In genomic region chr19:4075531-4075930, GRCm38 (mm10) we compare ENCODE assay signal across 22 mouse cellular contexts. TPM values are rescaled to one million over a fixed set of nuclear protein-coding genes. Genes with fewer than 3 reads are reported as not detected.
"Had no signal": no experiment of that assay in that cellular context is flagged by ENCODE, and none has a peak within 500 bp of the region (broad histone marks: within the 10 kb centered on the region; RNA-seq: fewer than 3 reads in every experiment).

No protein-coding gene starts in this region.

- DNase-seq: lung, embryonic 14.5 days; lung, postnatal 10 days; lung, postnatal 4 days; midbrain, embryonic 14.5 days; retina, postnatal 1 day; right cerebral cortex, adult 18-20 months; right cerebral cortex, postnatal 25 days; right cerebral cortex, postnatal 4 days; spleen, adult 18-20 months; thymus, adult 18-20 months; thymus, postnatal 14 days; thymus, postnatal 36 days had no signal

- H3K4me2 ChIP-seq: lung, embryonic 14.5 days; midbrain, embryonic 12.5 days; neural tube, embryonic 13.5 days; neural tube, embryonic 15.5 days had no signal

- H3K9me3 ChIP-seq: midbrain, embryonic 12.5 days; neural tube, embryonic 13.5 days; neural tube, embryonic 15.5 days had no signal

- H3K4me1 ChIP-seq: midbrain, embryonic 10.5 days; midbrain, embryonic 12.5 days; neural tube, embryonic 13.5 days; neural tube, embryonic 15.5 days had no signal

- ATAC-seq: midbrain, embryonic 16.5 days had no signal

- H3K36me3 ChIP-seq: midbrain, embryonic 10.5 days; midbrain, embryonic 12.5 days; neural tube, embryonic 13.5 days; neural tube, embryonic 15.5 days had no signal

- H3K9ac ChIP-seq: lung, embryonic 14.5 days; midbrain, embryonic 12.5 days; neural tube, embryonic 13.5 days; neural tube, embryonic 15.5 days had no signal

- H3K27me3 ChIP-seq: neural tube, embryonic 13.5 days; neural tube, embryonic 15.5 days had no signal

- H3K27ac ChIP-seq: midbrain, embryonic 10.5 days; midbrain, embryonic 12.5 days; neural tube, embryonic 13.5 days; neural tube, embryonic 15.5 days had no signal

- H3K4me3 ChIP-seq: midbrain, embryonic 10.5 days; midbrain, embryonic 12.5 days; myocyte; neural tube, embryonic 13.5 days; neural tube, embryonic 15.5 days had no signal

RNA-seq across cellular contexts. Expression of gene Cabp2, which starts 5.8 kb away (rescaled TPM):
- polyA plus RNA-seq: lung, embryonic 14.5 days; lung, embryonic 16.5 days; midbrain, embryonic 10.5 days; midbrain, embryonic 12.5 days; midbrain, embryonic 14.5 days; midbrain, embryonic 16.5 days; myocyte; neural tube, embryonic 11.5 days; neural tube, embryonic 13.5 days; neural tube, embryonic 15.5 days; small intestine, adult 2 months; stomach, embryonic 14.5 days had no signal

RNA-seq across cellular contexts. Expression of gene Gstp3, which starts 16.2 kb away (rescaled TPM):
- polyA plus RNA-seq: lung, embryonic 14.5 days; midbrain, embryonic 12.5 days; midbrain, embryonic 14.5 days; midbrain, embryonic 16.5 days; neural tube, embryonic 11.5 days; neural tube, embryonic 13.5 days; neural tube, embryonic 15.5 days; stomach, embryonic 14.5 days had no signal
